Mouse (Mus musculus) limb, embryonic 11.5 days (tissue): Measurements from ENCODE around the gene Olfr640. TPM values are rescaled to one million over a fixed set of nuclear protein-coding genes. Genes with fewer than 3 reads are reported as not detected.

Source experiments
- ATAC-seq: fragments of 200-750 bp; cut with Nextera tagmentation; 2 replicates; pipeline ENCODE4 v1.8.0; 2017; ENCODE audit warnings: low read depth; ENCODE audit not compliant: insufficient number of reproducible peaks, low FRiP score, low TSS enrichment
- DNase-seq: peaks from one replicate; pipeline ENCODE4 v3.0.0-alpha.2; 2015; ENCODE audit warnings: low spot score
- H3K27ac ChIP-seq: fragments of 300-500 bp; sonication (generic); replicated peaks from 2 replicates; pipeline ENCODE4 v1.5.1; 2014; ENCODE audit warnings: low read depth, mild to moderate bottlenecking, low read length
- H3K27me3 ChIP-seq: fragments of 300-500 bp; sonication (generic); 2 replicates; pipeline ENCODE4 v1.6.1; 2014; ENCODE audit warnings: mild to moderate bottlenecking, low read length, mixed read lengths; ENCODE audit not compliant: control insufficient read depth, insufficient read depth
- H3K36me3 ChIP-seq: fragments of 300-500 bp; sonication (generic); 2 replicates; pipeline ENCODE4 v1.6.1; 2014; ENCODE audit warnings: mild to moderate bottlenecking, low read length, moderate library complexity, mixed read lengths; ENCODE audit not compliant: control insufficient read depth, insufficient read depth
- H3K4me1 ChIP-seq: fragments of 300-500 bp; sonication (generic); 2 replicates; pipeline ENCODE4 v1.6.1; 2014; ENCODE audit warnings: low read length, mixed read lengths; ENCODE audit not compliant: control insufficient read depth, insufficient read depth
- H3K4me2 ChIP-seq: fragments of 300-500 bp; sonication (generic); 2 replicates; pipeline ENCODE4 v1.6.1; 2014; ENCODE audit warnings: low read depth, mild to moderate bottlenecking, moderate library complexity; ENCODE audit not compliant: severe bottlenecking
- H3K4me3 ChIP-seq: fragments of 300-500 bp; sonication (generic); 2 replicates; pipeline ENCODE4 v1.5.1; 2014; ENCODE audit warnings: low read depth, low read length
- H3K9ac ChIP-seq: fragments of 300-500 bp; sonication (generic); 2 replicates; pipeline ENCODE4 v1.6.1; 2014; ENCODE audit warnings: mild to moderate bottlenecking, low read length
- H3K9me3 ChIP-seq: fragments of 300-500 bp; sonication (generic); 2 replicates; pipeline ENCODE4 v1.6.1; 2016; ENCODE audit warnings: low read length; ENCODE audit not compliant: control insufficient read depth
- WGBS: fragments of 180-500 bp; shearing (Covaris S2); extraction: QIAGEN DNeasy Blood & Tissue Kit; methylation state at CpG from one replicate; pipeline ENCODE4 v1.1.7; 2014; 5-methylcytosine and 5-hydroxymethylcytosine counted together
- polyA plus RNA-seq: library from polyadenylated mRNA; unstranded; fragments of >200 nt; fragmentation: Nextera tagmentation; extraction: Ambion mirVana; gene quantifications from 2 replicates; pipeline ENCODE4 v1.2.1, GENCODE M21; 2014

Gene Olfr640
- polyA plus RNA-seq, 1 experiment from 2014 or later, result not detected

- no peak overlapping the region for H3K4me2 ChIP-seq
- H3K36me3 ChIP-seq, result no peaks in the 10 kb centered on the region
- no peaks in the 10 kb centered on the region for H3K9me3 ChIP-seq
- no peak for DNase-seq
- H3K27me3 ChIP-seq, result no peaks in the 10 kb centered on the region
- H3K9ac ChIP-seq, result no peak overlapping the region
- ATAC-seq, result no peak
- H3K4me1 ChIP-seq, result no peaks in the 10 kb centered on the region
- H3K27ac ChIP-seq, result no peak overlapping the region
- WGBS, result 88% methylated on average over 1 of the region's 1 CpGs
- no peak overlapping the region for H3K4me3 ChIP-seq
Observed at GRCm38 (mm10) chr7:104018953-104019352, 6.4 kb downstream of the Olfr640 start.

DNA sequence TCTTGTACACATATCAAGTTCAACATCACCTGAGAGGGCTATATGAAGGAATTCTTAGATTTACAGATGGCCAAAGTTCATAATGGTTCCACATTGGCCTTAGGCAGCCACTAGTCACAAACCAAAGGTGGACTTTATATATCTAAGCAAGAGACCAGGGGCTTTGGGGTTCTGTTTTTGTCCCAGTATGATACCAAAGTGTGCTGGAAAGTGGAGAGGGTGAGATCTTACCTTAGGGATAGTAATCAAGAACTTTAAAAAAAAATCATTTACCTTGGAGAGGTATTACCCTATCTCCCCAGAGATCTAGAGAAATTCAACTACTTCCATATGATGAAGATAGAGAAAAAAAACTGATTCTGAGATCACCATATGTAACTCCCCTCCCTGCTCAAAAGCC lies 8.2 kb downstream of the Olfr640 start, which contains the start of gene Olfr639:
Gene Olfr639, minus strand, starts transcription at position 101 of the 400 bp plus-strand sequence.
- no peak within 1 kb of the TSS for H3K4me3 ChIP-seq
- no peak within 1 kb of the TSS for H3K4me2 ChIP-seq
- H3K27me3 ChIP-seq, result no peaks in the 10 kb centered on the region
- no peak for ATAC-seq
- H3K9ac ChIP-seq, result no peak within 1 kb of the TSS
- no peaks in the 10 kb centered on the region for H3K36me3 ChIP-seq
- H3K9me3 ChIP-seq, result no peaks in the 10 kb centered on the region
- H3K27ac ChIP-seq, result no peak within 1 kb of the TSS
- DNase-seq, result no peak
- no peaks in the 10 kb centered on the region for H3K4me1 ChIP-seq

- ATAC-seq, result no peak
- H3K27me3 ChIP-seq, result no peaks in the 10 kb centered on the region
- H3K4me2 ChIP-seq, result no peak overlapping the region
- H3K9me3 ChIP-seq, result no peaks in the 10 kb centered on the region
- DNase-seq, result no peak
- no peaks in the 10 kb centered on the region for H3K36me3 ChIP-seq
- no peaks in the 10 kb centered on the region for H3K4me1 ChIP-seq
- H3K9ac ChIP-seq, result no peak overlapping the region
- no peak overlapping the region for H3K27ac ChIP-seq
- H3K4me3 ChIP-seq, result no peak overlapping the region
Observed at GRCm38 (mm10) chr7:103999124-103999523, 26.2 kb downstream of the Olfr640 start.

GRCm38 (mm10) chr7:103998446-103998845 lies 26.9 kb downstream of the Olfr640 start, which contains the start of gene Olfr638:
Gene Olfr638 (plus strand): TSS chr7:103998746.
- no peak within 1 kb of the TSS for H3K9ac ChIP-seq
- H3K4me2 ChIP-seq, result no peak within 1 kb of the TSS
- H3K36me3 ChIP-seq, result no peaks in the 10 kb centered on the region
- no peak within 1 kb of the TSS for H3K27ac ChIP-seq
- no peak for ATAC-seq
- H3K4me3 ChIP-seq, result no peak within 1 kb of the TSS
- no peaks in the 10 kb centered on the region for H3K9me3 ChIP-seq
- no peaks in the 10 kb centered on the region for H3K27me3 ChIP-seq
- no peaks in the 10 kb centered on the region for H3K4me1 ChIP-seq
- no peak for DNase-seq

DNA sequence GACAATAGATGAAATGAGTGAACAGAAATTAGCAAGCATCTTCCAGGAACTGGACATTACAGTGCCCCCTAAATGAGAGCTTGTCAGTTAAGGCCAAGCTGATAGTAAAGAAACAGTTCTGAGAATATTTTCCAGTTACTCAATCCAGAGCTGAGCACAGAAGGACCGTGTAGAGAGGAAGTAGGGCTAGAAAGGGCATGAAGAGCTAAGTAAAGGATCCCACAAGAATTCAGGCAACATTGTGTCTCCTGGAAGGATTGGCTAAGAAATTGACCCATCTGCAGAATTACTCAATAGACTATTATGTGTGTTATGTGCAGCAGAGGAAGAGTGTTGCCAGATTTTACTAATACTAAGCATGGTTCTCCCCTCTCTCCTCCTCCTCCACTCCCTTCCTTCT lies 53.6 kb downstream of the Olfr640 start:
- WGBS, result 72% methylated on average over 1 of the region's 1 CpGs

GRCm38 (mm10) chr7:103970852-103971251 lies 54.5 kb downstream of the Olfr640 start, which contains the start of gene Olfr635:
Gene Olfr635 (plus strand): TSS chr7:103971152.
- 77% methylated on average over 1 of the region's 1 CpGs for WGBS
- no peak for DNase-seq
- no peaks in the 10 kb centered on the region for H3K36me3 ChIP-seq
- ATAC-seq, result no peak
- H3K27me3 ChIP-seq, result no peaks in the 10 kb centered on the region
- H3K9ac ChIP-seq, result no peak within 1 kb of the TSS
- no peak within 1 kb of the TSS for H3K27ac ChIP-seq
- no peak within 1 kb of the TSS for H3K4me3 ChIP-seq
- H3K4me1 ChIP-seq, result no peaks in the 10 kb centered on the region
- H3K4me2 ChIP-seq, result no peak within 1 kb of the TSS
- no peaks in the 10 kb centered on the region for H3K9me3 ChIP-seq

More for the DNA sequence above, 53.6 kb downstream of the Olfr640 start:
- no peaks in the 10 kb centered on the region for H3K27me3 ChIP-seq
- no peaks in the 10 kb centered on the region for H3K4me1 ChIP-seq
- no peak overlapping the region for H3K4me3 ChIP-seq
- no peak overlapping the region for H3K4me2 ChIP-seq
- no peaks in the 10 kb centered on the region for H3K36me3 ChIP-seq
- no peak overlapping the region for H3K9ac ChIP-seq
- ATAC-seq, result no peak
- DNase-seq, result no peak
- no peak overlapping the region for H3K27ac ChIP-seq
- no peaks in the 10 kb centered on the region for H3K9me3 ChIP-seq

Other genes starting within 250 kb of the Olfr640 start
- gene Olfr68, start 245.9 kb downstream of the Olfr640 start, polyA plus RNA-seq, result not detected in 2 replicates
- gene Olfr67, start 233.8 kb downstream of the Olfr640 start, polyA plus RNA-seq, result not detected in 2 replicates
- gene Hbb-bt, start 211.6 kb downstream of the Olfr640 start, polyA plus RNA-seq, result 518 and 565 TPM in 2 replicates
- gene Hbb-bs, start 197.5 kb downstream of the Olfr640 start, polyA plus RNA-seq, result 156 and 207 TPM in 2 replicates
- not detected in 2 replicates for gene Hbb-bh2, start 185.1 kb downstream of the Olfr640 start, polyA plus RNA-seq
- gene Hbb-bh1, start 182.4 kb downstream of the Olfr640 start, polyA plus RNA-seq, result 1,749 and 1,831 TPM in 2 replicates
- 7,439 and 7,962 TPM in 2 replicates for gene Hbb-y, start 172.4 kb downstream of the Olfr640 start, polyA plus RNA-seq
- not detected in 2 replicates for gene Olfr66, start 139.3 kb downstream of the Olfr640 start, polyA plus RNA-seq
- gene Olfr64, start 131.1 kb downstream of the Olfr640 start, polyA plus RNA-seq, result not detected in 2 replicates
- not detected in 2 replicates for gene Olfr65, start 122.1 kb downstream of the Olfr640 start, polyA plus RNA-seq
- gene Olfr631, start 96.7 kb downstream of the Olfr640 start, polyA plus RNA-seq, result not detected in 2 replicates
- not detected in 2 replicates for gene Olfr632, start 91.2 kb downstream of the Olfr640 start, polyA plus RNA-seq
- not detected in 2 replicates for gene Olfr633, start 81.1 kb downstream of the Olfr640 start, polyA plus RNA-seq
- not detected in 2 replicates for gene Olfr635, start 54.4 kb downstream of the Olfr640 start, polyA plus RNA-seq
- gene Olfr638, start 26.8 kb downstream of the Olfr640 start, polyA plus RNA-seq, result not detected in 2 replicates
- not detected in 2 replicates for gene Olfr639, start 8.3 kb downstream of the Olfr640 start, polyA plus RNA-seq
- gene Olfr641, start 9.9 kb upstream of the Olfr640 start, polyA plus RNA-seq, result not detected in 2 replicates
- gene Olfr642, start 27.1 kb upstream of the Olfr640 start, polyA plus RNA-seq, result not detected in 2 replicates
- not detected in 2 replicates for gene 4930516K23Rik, start 35.9 kb upstream of the Olfr640 start, polyA plus RNA-seq
- not detected in 2 replicates for gene Olfr644, start 46.3 kb upstream of the Olfr640 start, polyA plus RNA-seq
- gene Olfr645, start 59.9 kb upstream of the Olfr640 start, polyA plus RNA-seq, result not detected in 2 replicates
- not detected in 2 replicates for gene Olfr646, start 79.3 kb upstream of the Olfr640 start, polyA plus RNA-seq
- gene Ubqln5, start 104.3 kb upstream of the Olfr640 start, polyA plus RNA-seq, result not detected in 2 replicates
- gene Olfr643, start 111.8 kb upstream of the Olfr640 start, polyA plus RNA-seq, result not detected in 2 replicates
- not detected in 2 replicates for gene Ubqln3, start 117.7 kb upstream of the Olfr640 start, polyA plus RNA-seq
- gene Ubqlnl, start 125.0 kb upstream of the Olfr640 start, polyA plus RNA-seq, result not detected in 2 replicates
- not detected in 2 replicates for gene Olfm5, start 139.3 kb upstream of the Olfr640 start, polyA plus RNA-seq
- 0.18 and 0.25 TPM in 2 replicates for gene Olfr648, start 157.8 kb upstream of the Olfr640 start, polyA plus RNA-seq
- not detected in 2 replicates for gene Olfr649, start 170.4 kb upstream of the Olfr640 start, polyA plus RNA-seq
- gene Trim6, start 193.2 kb upstream of the Olfr640 start, polyA plus RNA-seq, result 3.5 and 5.5 TPM in 2 replicates
- 0.64 and 1.4 TPM in 2 replicates for gene Trim34a, start 218.9 kb upstream of the Olfr640 start, polyA plus RNA-seq